Mouse (Mus musculus) 3T3-L1 (cell line): ENCODE measurements around the gene Cacna2d1.

ENCODE experiments used
- DNase-seq: peaks from one replicate; pipeline ENCODE4 v3.0.0-alpha.2; 2015; ENCODE audit warnings: low read depth, low spot score

Gene Cacna2d1

DNA sequence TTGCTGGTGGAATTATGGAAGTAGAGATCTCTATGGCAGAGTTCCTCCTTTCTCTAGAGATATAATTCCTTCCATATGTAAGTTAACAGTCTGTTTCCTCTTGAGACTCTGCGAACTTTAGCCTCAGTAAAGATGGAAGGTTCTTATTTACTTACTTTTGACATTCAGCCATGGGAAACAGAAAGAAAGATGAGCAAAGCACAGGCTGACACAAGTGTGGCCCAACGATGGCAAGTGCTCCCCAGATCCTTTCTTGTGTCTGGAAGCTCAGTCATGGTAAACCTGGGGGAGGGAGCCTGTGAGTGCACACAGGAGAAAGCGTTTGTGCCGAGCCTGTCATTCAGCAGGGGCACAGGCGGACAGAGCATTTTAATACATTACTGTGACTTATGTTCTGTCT lies 48.9 kb downstream of the Cacna2d1 start:
- peak; percentile 58 for DNase-seq

DNA sequence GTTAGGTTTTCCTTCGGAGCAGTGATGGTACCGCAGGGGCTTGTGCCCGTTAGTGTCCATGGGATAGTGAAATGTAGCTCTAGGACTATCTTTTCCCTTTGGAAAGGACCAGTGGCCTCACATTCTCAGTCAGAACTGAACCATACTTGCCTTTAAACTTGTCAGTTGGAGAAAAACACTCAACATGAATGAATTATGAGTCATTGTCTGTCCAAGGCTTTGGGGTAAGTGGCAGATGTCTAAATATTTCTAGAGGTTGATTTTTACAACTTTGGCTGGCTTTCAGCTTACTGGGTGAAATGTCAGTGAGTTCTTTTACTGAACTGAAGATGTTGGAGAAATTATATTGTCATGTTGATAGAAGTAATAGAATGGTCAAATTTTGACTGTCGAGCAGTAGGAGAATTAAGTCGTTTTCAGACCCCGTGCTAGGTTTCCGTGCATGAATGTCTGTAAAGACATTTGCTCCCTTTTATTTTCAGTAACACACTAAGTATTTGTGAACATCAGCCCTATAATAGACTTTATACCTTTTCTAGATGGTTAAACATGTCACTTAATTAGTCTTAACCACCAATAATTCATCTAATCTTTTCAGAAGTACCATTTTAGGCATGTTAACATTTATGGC lies 50.9 kb downstream of the Cacna2d1 start:
- peak; percentile 56 for DNase-seq

DNA sequence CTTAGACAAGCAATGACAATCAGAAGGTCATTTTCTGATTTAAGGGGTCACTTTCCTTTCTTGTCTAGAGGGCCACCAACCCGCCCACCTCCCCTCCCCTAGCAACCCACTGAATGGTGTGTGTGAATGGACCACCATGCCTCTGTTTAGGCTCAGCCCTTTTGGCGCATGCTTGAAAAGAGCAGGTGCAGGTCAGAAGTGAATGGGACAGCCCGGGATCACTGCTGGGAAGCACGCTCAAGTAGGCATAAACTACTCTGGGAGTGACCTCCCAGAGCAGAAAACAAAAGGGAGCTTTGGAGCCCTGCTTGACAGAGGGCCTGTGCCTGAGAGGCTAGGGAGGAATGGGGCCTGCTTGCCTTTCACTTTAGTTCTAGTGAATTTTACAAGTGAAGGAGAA lies 51.4 kb downstream of the Cacna2d1 start:
- DNase-seq = no peak

DNA sequence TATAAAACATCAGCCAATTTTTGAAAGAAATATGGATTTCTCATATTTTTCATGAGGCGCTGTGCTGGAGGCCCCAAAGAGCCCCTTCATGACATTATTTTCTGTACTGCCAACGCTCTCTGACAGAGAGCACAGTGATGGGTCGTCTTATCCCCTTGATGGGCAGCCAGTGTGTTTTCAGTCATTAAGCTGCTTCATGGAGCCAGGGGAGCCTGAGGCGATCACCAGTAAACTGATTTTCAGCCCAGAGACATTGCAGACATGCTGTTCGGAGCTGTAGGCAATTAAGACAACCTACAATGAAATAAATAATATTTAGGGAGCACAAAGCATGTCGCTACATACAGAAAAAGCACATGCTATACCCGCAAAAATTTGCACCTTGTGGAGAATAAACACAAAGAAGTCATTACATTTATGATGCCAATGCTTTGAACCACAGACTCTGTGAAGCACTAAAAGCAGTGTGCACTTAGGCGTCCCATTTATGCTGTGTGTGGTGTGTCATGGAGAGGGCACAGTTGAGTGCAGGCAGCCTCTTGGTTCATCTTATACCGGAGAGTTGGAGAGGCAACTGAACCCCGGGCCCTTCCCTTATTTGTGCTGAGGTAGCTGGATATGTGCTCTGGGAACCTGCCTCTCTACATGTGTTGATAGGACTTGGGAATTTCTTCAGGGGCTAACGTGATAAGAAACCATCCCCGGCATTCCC lies 57.1 kb downstream of the Cacna2d1 start:
- no peak for DNase-seq

DNA sequence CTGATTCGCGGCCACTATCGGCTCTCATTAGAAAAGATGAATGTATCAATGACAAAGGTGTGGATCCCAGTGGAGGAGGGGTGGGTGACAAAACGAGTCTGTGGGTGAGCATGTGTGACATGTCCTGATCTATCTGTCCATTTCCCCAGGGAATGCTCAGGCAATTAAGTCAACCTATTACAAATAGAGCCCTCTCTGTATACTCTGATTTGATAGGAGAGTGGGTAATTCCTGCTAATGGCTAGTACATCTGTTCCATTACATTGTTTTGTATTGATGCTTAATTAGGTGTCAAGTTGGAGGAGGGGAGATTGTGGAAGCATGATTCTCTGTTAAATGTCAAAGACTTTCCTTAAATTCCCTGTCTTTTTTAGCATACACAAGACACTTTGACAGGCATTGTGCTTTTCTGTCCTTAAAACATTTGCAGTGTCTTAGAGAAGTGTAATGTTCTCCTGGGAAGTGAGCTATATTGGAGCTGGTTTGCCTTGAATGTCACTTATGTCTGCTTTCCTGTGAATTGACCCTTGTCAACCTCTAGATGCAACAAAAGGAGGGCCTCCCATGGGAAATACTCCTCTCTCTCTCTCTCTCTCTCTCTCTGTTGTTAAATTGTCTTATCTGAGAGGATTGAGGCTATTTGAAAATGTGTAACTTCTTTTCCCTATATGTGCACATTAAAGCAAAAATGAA lies 58.9 kb downstream of the Cacna2d1 start:
- DNase-seq = no peak

DNA sequence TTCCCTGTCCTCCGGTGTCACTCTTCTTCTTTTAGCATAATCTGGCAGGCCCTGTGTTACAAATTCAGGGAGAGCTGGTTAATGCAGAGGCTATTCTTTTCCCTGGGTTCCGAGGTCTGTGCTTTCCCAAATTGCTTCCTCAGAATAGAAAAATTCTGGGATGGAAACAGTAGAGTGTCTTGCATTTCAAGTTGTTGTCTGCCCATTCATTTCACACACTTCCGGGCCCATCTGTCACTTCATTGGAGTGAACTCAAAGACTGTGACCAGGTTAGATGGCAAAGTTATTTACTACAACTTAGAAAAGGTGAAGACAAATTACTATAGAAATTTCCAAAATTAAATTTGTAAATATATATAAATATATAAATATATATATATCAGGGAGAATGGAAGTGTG lies 62.7 kb downstream of the Cacna2d1 start:
- no peak for DNase-seq

DNA sequence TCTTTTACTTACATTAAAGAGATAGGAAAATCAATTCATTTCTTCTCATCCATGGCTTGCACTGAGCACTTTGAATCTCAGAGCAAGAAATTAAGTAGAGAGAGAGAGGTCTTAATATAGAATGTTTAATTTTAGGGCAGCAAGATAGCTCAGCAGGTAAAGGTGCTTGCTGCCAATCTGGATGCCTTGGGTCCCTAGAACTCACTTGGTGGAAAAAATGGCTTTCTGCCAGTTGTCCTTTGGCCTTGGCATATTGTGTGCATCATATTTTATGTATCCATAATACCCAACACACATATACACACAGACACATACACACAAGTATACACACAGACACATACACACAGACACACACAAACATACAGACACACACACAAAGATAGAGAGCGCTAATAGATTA lies 63.3 kb downstream of the Cacna2d1 start:
- no peak for DNase-seq

DNA sequence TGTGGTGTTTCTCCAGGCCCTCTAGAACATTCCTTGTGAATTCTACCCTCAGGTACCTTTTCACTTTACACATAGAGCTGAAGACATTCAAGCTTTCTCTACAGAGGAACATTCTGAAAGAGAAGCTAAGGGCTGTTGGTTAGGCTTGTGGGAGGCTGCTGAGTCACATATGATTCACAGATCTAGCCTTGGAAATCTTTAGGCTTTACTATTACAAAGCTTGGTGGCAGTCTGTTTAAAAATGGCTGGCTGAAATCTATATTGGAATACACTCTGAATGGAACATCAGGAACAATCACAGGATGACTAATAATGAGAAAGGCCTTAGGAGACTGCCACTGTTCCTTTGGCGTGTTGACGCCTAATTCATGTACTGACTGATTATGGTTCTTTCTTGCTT lies 66.4 kb downstream of the Cacna2d1 start:
- peak; percentile 84 for DNase-seq

DNA sequence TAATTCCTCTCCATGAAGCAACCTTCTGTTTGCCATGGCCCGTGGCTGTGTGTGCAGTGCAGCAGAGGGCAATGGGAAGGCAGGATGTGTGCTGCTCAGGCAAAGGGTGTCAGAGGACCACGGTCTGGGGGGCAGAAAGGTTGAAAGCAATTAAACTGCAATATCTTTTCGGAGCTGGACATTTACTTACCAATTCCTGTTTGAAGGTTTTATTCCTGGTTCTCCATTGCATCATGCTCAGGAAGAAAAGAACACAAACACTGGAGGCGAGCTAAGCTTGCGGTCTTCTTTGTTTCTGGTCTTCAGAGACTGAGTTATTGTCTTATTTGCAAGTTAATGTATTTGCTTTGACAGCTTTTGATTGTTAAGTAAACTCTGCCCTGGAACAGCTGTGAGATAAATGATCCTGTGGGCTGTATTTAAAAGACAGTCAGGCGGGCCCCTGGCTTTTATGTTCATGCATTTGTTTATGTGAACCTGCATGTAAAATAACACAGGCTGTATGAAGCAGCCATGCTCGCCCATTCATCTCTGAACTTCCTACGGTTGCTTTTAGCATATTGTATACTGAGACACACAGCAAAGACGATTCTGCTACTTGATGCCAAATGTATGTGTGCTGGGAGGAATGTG lies 68.1 kb downstream of the Cacna2d1 start:
- no peak for DNase-seq

DNA sequence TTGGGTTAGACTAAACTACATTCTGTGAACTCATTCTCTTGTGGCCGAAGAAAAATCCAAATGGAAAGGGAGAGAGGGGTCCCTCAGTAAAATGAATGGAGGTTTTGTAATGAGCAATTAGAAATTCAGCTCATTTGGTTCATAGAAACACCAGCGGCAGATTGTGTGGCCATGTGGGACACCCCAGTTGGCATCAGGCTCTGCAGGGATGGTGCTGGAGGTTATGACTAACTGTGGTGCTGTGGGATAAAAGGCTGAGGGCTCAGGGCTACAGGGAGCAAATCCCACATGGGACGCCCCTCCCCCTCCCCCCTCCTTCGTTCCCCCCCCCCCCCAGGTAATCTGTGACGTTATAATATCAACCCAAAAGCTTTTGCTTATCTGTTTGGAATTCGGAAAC lies 69.8 kb downstream of the Cacna2d1 start:
- no peak for DNase-seq

DNA sequence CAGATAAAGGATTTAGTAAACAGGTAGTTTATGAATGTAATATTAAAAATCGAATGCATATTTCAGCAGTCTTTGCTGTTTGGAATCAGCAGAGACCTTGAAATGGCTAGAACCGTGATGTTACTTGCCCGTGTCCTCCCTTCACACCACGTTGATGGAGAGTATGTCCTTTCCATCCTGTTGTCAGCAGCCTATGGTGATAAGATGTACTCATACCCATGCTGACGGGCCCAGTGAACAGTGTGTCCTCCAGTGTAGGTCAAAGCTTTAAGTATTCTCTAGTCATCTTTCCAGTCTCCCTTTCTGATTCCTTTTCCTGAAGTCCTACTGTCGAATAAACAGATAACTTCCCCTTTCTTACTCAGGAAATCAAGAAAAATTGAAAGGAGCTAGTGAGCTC lies 72.5 kb downstream of the Cacna2d1 start:
- no peak for DNase-seq

DNA sequence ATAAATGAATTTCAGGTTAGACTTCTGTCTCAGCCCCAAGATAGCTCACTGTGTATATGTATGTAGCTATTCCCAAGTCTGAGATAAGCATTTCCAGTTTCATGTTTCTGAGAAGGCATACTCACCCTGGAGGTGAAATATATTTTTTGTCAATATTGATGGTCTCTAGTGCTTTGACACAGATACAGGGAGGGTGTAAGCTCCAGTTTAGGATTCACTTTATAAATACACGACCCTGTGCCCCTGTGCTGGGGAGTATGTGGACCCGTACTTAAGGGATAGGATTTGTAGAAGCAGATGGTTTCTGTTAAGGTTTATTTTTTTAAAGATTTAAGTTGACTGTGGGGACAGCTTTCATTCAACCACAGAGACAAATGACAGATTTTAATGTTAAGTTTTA lies 79.2 kb downstream of the Cacna2d1 start:
- DNase-seq = no peak

DNA sequence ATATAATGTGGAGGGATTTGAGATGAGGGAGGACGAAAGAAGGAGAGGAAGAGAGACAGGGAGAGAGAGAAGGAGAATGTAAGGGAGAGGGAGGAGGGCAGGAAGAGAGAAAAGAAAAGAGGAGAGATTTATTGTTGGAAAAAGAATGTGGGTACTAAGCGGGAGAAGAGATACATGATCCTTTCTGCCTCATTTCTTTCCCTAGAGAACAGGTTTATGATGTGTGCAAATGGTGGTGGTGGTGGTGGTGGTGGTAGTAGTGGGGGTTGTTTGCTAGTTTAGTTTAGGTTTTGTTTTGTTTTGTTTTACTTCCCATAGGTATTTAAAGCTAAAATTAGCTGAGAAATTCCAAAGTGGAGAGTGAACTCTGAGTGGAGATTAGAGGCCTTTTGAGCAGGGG lies 79.9 kb downstream of the Cacna2d1 start:
- no peak for DNase-seq

DNA sequence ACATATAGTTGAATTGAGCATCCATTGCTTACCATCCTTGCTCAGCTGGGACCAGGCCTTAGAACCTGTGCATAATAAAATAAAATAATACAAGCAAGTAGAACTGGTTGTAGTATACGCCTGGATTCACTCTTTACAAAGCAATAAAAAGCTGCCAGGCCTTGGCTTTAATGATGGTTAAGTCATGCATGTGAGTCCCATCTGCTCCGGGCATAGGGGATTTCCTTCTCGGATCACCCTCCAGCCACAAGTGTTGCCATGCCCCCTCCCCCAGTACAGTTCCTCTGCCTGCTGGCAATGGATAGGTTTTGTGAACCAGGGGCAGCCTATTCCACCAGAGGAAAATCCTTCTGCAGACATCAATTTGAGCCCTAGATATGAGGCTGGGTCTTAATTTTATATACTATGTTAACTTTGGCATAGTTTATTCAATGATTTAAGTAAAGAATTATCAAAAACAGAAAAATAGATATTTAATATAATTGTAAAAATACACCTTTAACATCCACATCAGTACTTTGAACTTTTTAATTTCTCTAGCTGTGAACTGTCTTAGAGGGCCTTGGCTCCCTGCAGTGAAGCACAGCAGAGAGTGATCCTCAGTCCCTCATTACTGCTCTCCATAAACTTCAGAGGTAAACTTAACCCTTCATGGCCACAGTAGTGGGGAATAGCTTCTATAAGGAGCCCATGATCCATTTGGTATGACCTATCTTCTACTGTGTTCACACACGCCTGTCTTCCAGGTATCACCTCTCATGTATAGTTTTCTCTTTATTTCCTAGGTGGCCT lies 90.3 kb downstream of the Cacna2d1 start:
- no peak for DNase-seq

DNA sequence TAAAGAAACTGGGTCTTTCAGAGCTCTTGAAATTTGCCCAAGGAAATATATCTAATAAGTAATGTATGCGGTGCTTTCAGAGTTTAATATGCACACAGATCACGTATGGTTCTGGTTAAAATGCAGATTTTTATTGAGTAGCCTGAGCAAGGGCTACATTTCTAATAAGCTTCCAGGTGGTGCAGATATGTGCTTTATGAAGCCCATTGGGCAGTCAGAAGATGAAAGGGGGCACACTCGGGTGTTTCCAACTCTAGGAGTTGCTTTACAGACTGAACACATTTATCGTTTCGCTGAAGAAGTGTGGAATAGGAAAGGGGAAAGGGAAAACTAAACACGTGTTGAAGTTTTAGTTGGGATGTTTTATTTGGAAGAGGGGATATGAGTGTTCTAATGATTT lies 94.4 kb downstream of the Cacna2d1 start:
- no peak for DNase-seq

DNA sequence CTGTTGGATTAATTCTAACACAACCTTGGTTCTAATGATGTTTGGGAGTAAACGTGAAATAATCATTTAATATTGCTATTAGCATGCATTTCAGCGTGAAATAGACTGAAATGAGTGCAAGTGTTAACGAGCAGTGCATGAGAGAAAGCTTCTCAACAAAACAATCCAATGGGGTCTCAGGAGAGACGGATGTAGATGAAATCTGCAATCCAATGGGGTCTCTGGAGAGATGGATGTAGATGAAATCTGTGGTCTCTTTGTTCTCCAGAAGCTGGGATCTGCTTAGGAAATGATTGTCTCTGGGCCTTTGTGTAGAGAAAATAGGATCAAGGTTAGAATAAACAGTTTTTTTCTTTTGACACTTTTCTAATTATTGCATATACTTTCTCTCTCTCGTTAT lies 95.0 kb downstream of the Cacna2d1 start:
- no peak for DNase-seq

DNA sequence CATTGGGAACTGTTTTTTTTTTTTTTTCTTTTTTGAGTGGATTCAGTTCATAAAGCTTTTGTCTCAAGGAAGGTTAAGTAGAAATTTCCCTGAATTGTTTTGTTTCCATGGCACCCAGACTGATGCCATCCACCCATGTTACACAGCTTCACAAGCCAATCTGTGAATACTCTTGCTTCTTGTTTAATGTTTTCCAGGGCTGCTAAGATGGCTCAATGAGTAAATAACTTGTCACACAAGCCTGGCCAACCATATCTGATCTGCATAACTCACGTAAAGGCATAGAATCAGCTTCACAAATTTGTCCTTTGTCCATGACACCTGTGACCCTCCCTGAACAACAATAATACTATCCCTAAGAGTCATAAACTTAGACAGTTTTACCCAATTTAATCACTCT lies 99.1 kb downstream of the Cacna2d1 start:
- no peak for DNase-seq

DNA sequence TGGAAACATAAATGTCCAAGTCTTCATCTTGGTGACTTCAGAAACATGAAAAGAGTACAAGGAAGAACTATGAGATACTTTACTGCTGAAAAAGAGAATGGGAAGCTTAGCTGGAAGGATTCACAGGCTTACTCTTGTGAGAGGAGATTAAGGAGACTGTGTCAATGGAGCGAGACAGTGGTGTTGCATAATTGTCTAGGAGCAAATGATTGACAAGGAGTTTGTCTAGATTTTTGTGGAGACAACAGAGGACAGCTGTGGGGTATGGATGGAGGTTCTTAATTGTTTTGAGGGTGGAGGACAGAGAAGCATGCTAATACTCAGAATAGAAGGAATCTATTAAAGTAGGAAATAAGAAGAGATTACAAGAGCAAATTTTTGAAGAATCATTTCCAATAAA lies 100.8 kb downstream of the Cacna2d1 start:
- DNase-seq = no peak

DNA sequence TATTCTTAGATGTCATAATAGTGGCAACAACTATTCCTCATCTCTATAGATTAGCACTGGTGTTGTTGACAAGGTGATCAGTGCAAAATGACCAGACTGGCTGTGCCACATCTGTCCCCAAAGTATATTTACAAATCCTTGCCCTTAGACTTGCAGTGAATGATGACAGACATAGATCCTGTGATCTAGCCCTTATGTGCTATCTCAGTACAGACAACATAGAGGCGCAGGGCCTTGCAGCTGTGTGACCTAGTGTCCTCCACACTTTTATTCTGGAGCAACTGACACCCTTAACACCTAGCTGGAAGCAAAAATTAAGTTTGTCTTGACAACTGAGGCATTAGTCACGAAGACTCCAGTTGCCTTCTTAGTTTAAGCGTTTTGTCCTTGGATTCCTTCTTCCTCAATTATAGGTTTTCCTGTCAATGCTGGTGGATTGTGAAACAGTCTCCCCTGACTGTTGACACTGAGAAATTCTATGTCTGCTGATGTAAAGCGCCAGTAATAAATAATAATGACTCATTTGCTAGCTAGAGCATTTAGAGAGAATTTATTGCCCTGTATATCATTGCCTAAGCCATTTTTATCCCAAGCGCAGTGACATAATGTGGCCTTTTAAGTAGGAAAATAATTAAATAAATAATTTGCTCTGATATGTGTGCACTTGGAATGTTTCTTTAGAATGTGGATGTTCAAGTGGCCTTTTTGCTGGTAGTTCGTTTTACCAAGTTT lies 110.8 kb downstream of the Cacna2d1 start:
- DNase-seq = peak; percentile 48

DNA sequence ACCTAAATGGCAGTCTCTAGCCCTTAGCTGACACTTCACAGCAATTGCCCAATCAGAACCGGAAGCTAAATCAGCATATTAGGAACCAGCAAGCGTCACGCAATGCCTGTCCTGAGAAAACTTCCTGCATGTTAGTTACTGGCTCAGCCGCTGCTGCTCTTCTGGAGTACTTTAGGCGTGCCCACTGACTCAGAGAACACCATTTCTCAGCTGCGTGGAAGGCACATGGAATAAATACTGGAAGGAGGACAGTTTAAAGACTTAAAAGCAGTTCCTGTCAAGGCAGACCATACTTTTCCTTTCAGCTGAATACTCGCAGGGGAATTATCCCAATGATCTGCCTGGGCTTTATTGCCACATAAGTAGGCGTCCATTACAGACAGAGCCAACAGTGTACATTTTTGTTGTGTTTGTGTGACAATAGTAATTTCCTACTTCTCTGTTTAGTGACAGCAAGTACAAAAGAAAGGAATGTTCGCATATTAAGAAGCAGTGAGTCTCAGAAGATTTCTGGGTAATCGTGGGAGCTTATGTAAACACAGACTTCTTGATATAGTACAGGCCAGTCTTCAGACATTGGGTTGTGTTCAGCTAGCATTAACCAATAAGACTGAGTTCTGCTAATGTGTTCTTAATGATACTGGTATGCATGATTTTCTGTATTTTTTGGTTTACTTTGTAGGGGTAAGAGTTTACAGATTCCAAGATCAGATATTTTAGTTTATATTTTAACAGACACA lies 113.1 kb downstream of the Cacna2d1 start:
- peak; percentile 39 for DNase-seq
